Mouse (Mus musculus) regulatory T cell (primary cell): ENCODE data around the gene Stam.
"Not testable (repeated sequence)": the region's sequence is repeated elsewhere in the genome, so short reads cannot be mapped to it uniquely, and the experiment has no call there.

Source experiments
- in situ Hi-C: fragments of 300-600 bp; cut with MboI, MseI; formaldehyde crosslinking; loops from one replicate; pipeline ENCODE4 v1.15.1; 2025; ENCODE audit warnings: high pct_unique_total_duplicates

The Stam gene

GRCm38 (mm10) chr2:14190684-14191083, 116.8 kb downstream of the Stam start:
- in situ Hi-C loops = no loop called here

DNA sequence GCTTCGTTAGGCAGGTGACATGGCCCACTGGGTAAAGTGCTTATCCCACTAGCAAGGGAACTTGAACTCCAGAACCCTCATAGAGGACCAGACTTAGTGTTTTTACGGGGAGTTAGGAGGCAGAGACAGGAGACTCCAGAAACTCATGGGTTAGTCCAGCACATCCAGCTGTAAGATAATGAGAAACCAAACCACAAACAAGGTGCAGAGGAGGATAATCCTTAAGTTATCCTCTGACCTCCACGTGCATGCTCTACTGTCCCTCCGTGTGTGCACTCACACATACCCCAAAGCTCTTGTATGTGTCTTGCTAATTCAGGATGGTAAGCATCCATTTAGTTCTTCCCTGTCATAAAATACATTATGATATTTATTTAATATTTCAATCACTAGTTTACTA, 117.7 kb downstream of the Stam start:
- in situ Hi-C loops = no loop called here

DNA sequence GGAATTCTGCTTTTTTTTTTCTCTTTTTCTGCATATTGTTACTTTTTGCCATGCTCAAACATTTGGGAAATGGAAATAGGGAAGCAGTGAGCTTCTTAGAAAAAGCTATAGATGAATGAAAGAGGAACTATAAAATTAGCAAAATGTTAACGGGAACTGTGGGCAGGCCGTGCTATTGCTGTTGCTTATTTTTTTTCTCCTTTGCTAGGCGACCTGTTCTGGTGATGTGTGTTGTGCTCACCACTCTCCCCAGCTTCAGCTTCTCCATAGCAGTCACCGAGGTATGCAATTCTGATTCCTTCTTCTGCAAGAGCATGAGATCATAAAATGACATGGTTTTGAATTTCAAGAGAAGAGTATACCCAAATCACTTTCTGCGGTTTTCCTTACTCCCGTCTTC, 118.1 kb downstream of the Stam start:
- in situ Hi-C loops = no loop called here

- in situ Hi-C loops = not testable (repeated sequence)
Observed at GRCm38 (mm10) chr2:14198325-14198903, 124.5 kb downstream of the Stam start.
